Mouse (Mus musculus) intestine, embryonic 14.5 days (tissue): ENCODE results near the gene Zkscan8. TPM values are rescaled to one million over a fixed set of nuclear protein-coding genes. Genes with fewer than 3 reads are reported as not detected.
A peak's percentile ranks its signal among the peaks of the same experiment; 100 is the strongest.
"Not testable (repeated sequence)": the region's sequence is repeated elsewhere in the genome, so short reads cannot be mapped to it uniquely, and the experiment has no call there.

ENCODE experiments used
- ATAC-seq: fragments of 200-750 bp; cut with Nextera tagmentation; replicated peaks from 2 replicates; pipeline ENCODE4 v1.8.0; 2017; ENCODE audit warnings: low read depth, moderate number of reproducible peaks, moderate TSS enrichment, moderate library complexity; ENCODE audit not compliant: low FRiP score, low TSS enrichment
- DNase-seq: peaks from one replicate; pipeline ENCODE4 v3.0.0-alpha.2; 2018; ENCODE audit warnings: low spot score
- H3K27ac ChIP-seq: fragments of 300-500 bp; sonication (generic); 2 replicates; pipeline ENCODE4 v1.5.1; 2014; ENCODE audit warnings: low read depth, mild to moderate bottlenecking, control low read depth
- H3K27me3 ChIP-seq: fragments of 300-500 bp; sonication (generic); replicated peaks from 2 replicates; pipeline ENCODE4 v1.6.1; 2014; ENCODE audit warnings: low read length, control low read depth; ENCODE audit not compliant: control insufficient read depth, insufficient read depth
- H3K36me3 ChIP-seq: fragments of 300-500 bp; sonication (generic); 2 replicates; pipeline ENCODE4 v1.6.1; 2014; ENCODE audit warnings: low read length, control low read depth; ENCODE audit not compliant: control insufficient read depth, insufficient read depth
- H3K4me1 ChIP-seq: fragments of 300-500 bp; sonication (generic); replicated peaks from 2 replicates; pipeline ENCODE4 v1.6.1; 2014; ENCODE audit warnings: low read length, control low read depth, mixed read lengths; ENCODE audit not compliant: control insufficient read depth, insufficient read depth
- H3K4me2 ChIP-seq: fragments of 300-500 bp; sonication (generic); 2 replicates; pipeline ENCODE4 v1.6.1; 2014; ENCODE audit warnings: low read length
- H3K4me3 ChIP-seq: fragments of 300-500 bp; sonication (generic); 2 replicates; pipeline ENCODE4 v1.5.1; 2014; ENCODE audit warnings: low read depth, low read length, control low read depth, mixed read lengths
- H3K9ac ChIP-seq: fragments of 300-500 bp; sonication (generic); 2 replicates; pipeline ENCODE4 v1.6.1; 2014; ENCODE audit warnings: mild to moderate bottlenecking, low read length
- H3K9me3 ChIP-seq: fragments of 300-500 bp; sonication (generic); 2 replicates; pipeline ENCODE4 v1.6.1; 2016; ENCODE audit warnings: low read length, control low read depth; ENCODE audit not compliant: control insufficient read depth
- WGBS: fragments of 180-500 bp; shearing (Covaris S2); extraction: QIAGEN DNeasy Blood & Tissue Kit; methylation state at CpG from one replicate; pipeline ENCODE4 v1.1.7; 2014; 5-methylcytosine and 5-hydroxymethylcytosine counted together
- polyA plus RNA-seq: library from polyadenylated mRNA; unstranded; fragments of >200 nt; fragmentation: Nextera tagmentation; extraction: Ambion mirVana; gene quantifications from 2 replicates; pipeline ENCODE4 v1.2.1, GENCODE M21; 2014

The Zkscan8 gene
- polyA plus RNA-seq, 1 experiment from 2014 or later, result 8.2 TPM

- WGBS, result 91% methylated on average over 21 of the region's 21 CpGs
- ATAC-seq (no peak), DNase-seq (no peak)
- Histone ChIP-seq H3K4me2 (no peak within 1 kb of the TSS), H3K27ac (no peak within 1 kb of the TSS), H3K4me3 (no peak within 1 kb of the TSS), H3K4me1 (no peaks in the 10 kb centered on the region), H3K9me3 (no peaks in the 10 kb centered on the region), H3K9ac (no peak within 1 kb of the TSS), H3K36me3 (no peaks in the 10 kb centered on the region), H3K27me3 (no peaks in the 10 kb centered on the region)
These were observed 35.8 kb downstream of the Zkscan8 start, which contains the start of gene AK157302 for GRCm38 (mm10) chr13:21495080-21495479. AK157302 (plus strand) TSS chr13:21495223.

GRCm38 (mm10) chr13:21492847-21493246, 38.1 kb downstream of the Zkscan8 start:
- no peak overlapping the region for H3K4me3 ChIP-seq
- 93% methylated on average over 5 of the region's 5 CpGs for WGBS
- ATAC-seq, result no peak

GRCm38 (mm10) chr13:21486881-21487280, 44.0 kb downstream of the Zkscan8 start:
- Histone ChIP-seq H3K27me3 (no peaks in the 10 kb centered on the region), H3K36me3 (peaks cover 13% of the 10 kb centered on the region; the same call in 1 of the 2 replicates), H3K4me1 (no peaks in the 10 kb centered on the region), H3K9me3 (0 out of 2 replicates have a peak, but pooled peaks cover 2% of the 10 kb centered on the region), H3K4me2 (no peak overlapping the region), H3K4me3 (no peak overlapping the region), H3K27ac (no peak overlapping the region), H3K9ac (no peak overlapping the region)
- DNase-seq (no peak), ATAC-seq (no peak)
- WGBS, result 95% methylated on average over 1 of the region's 1 CpGs

More at GRCm38 (mm10) chr13:21492847-21493246, 38.1 kb downstream of the Zkscan8 start:
- no peak for DNase-seq
- Histone ChIP-seq H3K27ac (no peak overlapping the region), H3K4me2 (no peak overlapping the region), H3K36me3 (no peaks in the 10 kb centered on the region), H3K27me3 (no peaks in the 10 kb centered on the region), H3K9ac (no peak overlapping the region), H3K4me1 (no peaks in the 10 kb centered on the region), H3K9me3 (no peaks in the 10 kb centered on the region)

- WGBS, result 3% methylated on average over 26 of the region's 31 CpGs
- not testable (repeated sequence) for H3K36me3 ChIP-seq, H3K4me1 ChIP-seq, H3K9me3 ChIP-seq, H3K27me3 ChIP-seq
- H3K27ac ChIP-seq, result peak within 1 kb of the TSS; percentile 69
- peak within 1 kb of the TSS; percentile 54 for H3K9ac ChIP-seq
- peak; percentile 87 for DNase-seq
- peak within 1 kb of the TSS; percentile 61 for H3K4me2 ChIP-seq
- ATAC-seq, result peak; percentile 86
- peak within 1 kb of the TSS; percentile 61 for H3K4me3 ChIP-seq
These were observed 51.9 kb downstream of the Zkscan8 start, which contains the start of the genes Zkscan4 and Gm10065 for GRCm38 (mm10) chr13:21478759-21479670. Zkscan4 (plus strand) TSS chr13:21478907. Gm10065 (minus strand) TSS chr13:21479441.

- Histone ChIP-seq H3K27me3 (no peaks in the 10 kb centered on the region), H3K9me3 (no peaks in the 10 kb centered on the region), H3K4me3 (no peak overlapping the region), H3K27ac (no peak overlapping the region), H3K4me2 (no peak overlapping the region), H3K4me1 (no peaks in the 10 kb centered on the region), H3K36me3 (no peaks in the 10 kb centered on the region), H3K9ac (no peak overlapping the region)
- WGBS, result 41% methylated on average over 4 of the region's 4 CpGs
- DNase-seq (no peak), ATAC-seq (no peak)
These were observed 58.5 kb downstream of the Zkscan8 start for GRCm38 (mm10) chr13:21472427-21472826.

- ATAC-seq, result no peak
- Histone ChIP-seq H3K4me3 (0 out of 2 replicates have a peak overlapping the region, but pooled peaks have one; percentile 63), H3K9me3 (no peaks in the 10 kb centered on the region), H3K27ac (no peak overlapping the region), H3K36me3 (no peaks in the 10 kb centered on the region), H3K4me1 (no peaks in the 10 kb centered on the region), H3K9ac (no peak overlapping the region), H3K4me2 (peak overlapping the region; percentile 96), H3K27me3 (no peaks in the 10 kb centered on the region)
- 36% methylated on average over 9 of the region's 9 CpGs for WGBS
- DNase-seq, result no peak
These were observed 61.8 kb downstream of the Zkscan8 start for GRCm38 (mm10) chr13:21469097-21469496.

- peak within 1 kb of the TSS; percentile 47; the same call in 1 of the 2 replicates for H3K27ac ChIP-seq
- no peaks in the 10 kb centered on the region for H3K27me3 ChIP-seq
- WGBS, result 2% methylated on average over 54 of the region's 54 CpGs
- no peaks in the 10 kb centered on the region for H3K9me3 ChIP-seq
- DNase-seq (peak; percentile 89), ATAC-seq (peak; percentile 99)
- peak within 1 kb of the TSS; percentile 69 for H3K9ac ChIP-seq
- no peaks in the 10 kb centered on the region for H3K4me1 ChIP-seq
- H3K4me2 ChIP-seq, result peak within 1 kb of the TSS; percentile 96
- H3K36me3 ChIP-seq, result no peaks in the 10 kb centered on the region
- H3K4me3 ChIP-seq, result peak within 1 kb of the TSS; percentile 63
These were observed 62.6 kb downstream of the Zkscan8 start, which contains the start of gene Nkapl for GRCm38 (mm10) chr13:21468061-21469019. Nkapl (minus strand) TSS chr13:21468509.

GRCm38 (mm10) chr13:21467336-21467735, 63.6 kb downstream of the Zkscan8 start:
- DNase-seq (no peak), ATAC-seq (no peak)
- WGBS, result 87% methylated on average over 10 of the region's 10 CpGs
- no peak overlapping the region for H3K9ac ChIP-seq
- H3K36me3 ChIP-seq, result no peaks in the 10 kb centered on the region
- H3K4me3 ChIP-seq, result no peak overlapping the region
- H3K27me3 ChIP-seq, result no peaks in the 10 kb centered on the region
- no peak overlapping the region for H3K27ac ChIP-seq
- H3K4me1 ChIP-seq, result no peaks in the 10 kb centered on the region
- H3K4me2 ChIP-seq, result no peak overlapping the region
- H3K9me3 ChIP-seq, result no peaks in the 10 kb centered on the region
